Mouse (Mus musculus) kidney, embryonic 14.5 days (tissue): Measurements from ENCODE around the gene Wbp1l. TPM values are rescaled to one million over a fixed set of nuclear protein-coding genes. Genes with fewer than 3 reads are reported as not detected.

Experiments used
- ATAC-seq: fragments of 200-750 bp; cut with Nextera tagmentation; 2 replicates; pipeline ENCODE4 v1.8.0; 2017; ENCODE audit warnings: moderate number of reproducible peaks, mild to moderate bottlenecking, moderate TSS enrichment, moderate library complexity; ENCODE audit not compliant: low FRiP score, low TSS enrichment
- H3K27ac ChIP-seq: fragments of 300-500 bp; sonication (generic); 2 replicates; pipeline ENCODE4 v1.5.1; 2014; ENCODE audit warnings: low read depth, mild to moderate bottlenecking, low read length, moderate library complexity, mixed read lengths
- H3K27me3 ChIP-seq: fragments of 300-500 bp; sonication (generic); 2 replicates; pipeline ENCODE4 v1.6.1; 2014; ENCODE audit warnings: mild to moderate bottlenecking, low read length; ENCODE audit not compliant: control insufficient read depth, insufficient read depth
- H3K36me3 ChIP-seq: fragments of 300-500 bp; sonication (generic); 2 replicates; pipeline ENCODE4 v1.6.1; 2014; ENCODE audit warnings: low read length, mixed read lengths; ENCODE audit not compliant: control insufficient read depth, insufficient read depth
- H3K4me1 ChIP-seq: fragments of 300-500 bp; sonication (generic); 2 replicates; pipeline ENCODE4 v1.6.1; 2014; ENCODE audit warnings: low read length, mixed read lengths; ENCODE audit not compliant: control insufficient read depth, insufficient read depth
- H3K4me2 ChIP-seq: fragments of 300-500 bp; sonication (generic); replicated peaks from 2 replicates; pipeline ENCODE4 v1.6.1; 2014; ENCODE audit warnings: low read depth, mild to moderate bottlenecking, low read length
- H3K4me3 ChIP-seq: fragments of 300-500 bp; sonication (generic); 2 replicates; pipeline ENCODE4 v1.5.1; 2014; ENCODE audit warnings: mild to moderate bottlenecking, low read length
- H3K9ac ChIP-seq: fragments of 300-500 bp; sonication (generic); 2 replicates; pipeline ENCODE4 v1.6.1; 2014; ENCODE audit warnings: low read depth, mild to moderate bottlenecking, low read length, moderate library complexity
- H3K9me3 ChIP-seq: fragments of 300-500 bp; sonication (generic); 2 replicates; pipeline ENCODE4 v1.6.1; 2016; ENCODE audit warnings: low read length; ENCODE audit not compliant: control insufficient read depth
- WGBS: fragments of 180-500 bp; shearing (Covaris S2); extraction: QIAGEN DNeasy Blood & Tissue Kit; methylation state at CpG from one replicate; pipeline ENCODE4 v1.1.7; 2014; 5-methylcytosine and 5-hydroxymethylcytosine counted together
- polyA plus RNA-seq: library from polyadenylated mRNA; unstranded; fragments of >200 nt; fragmentation: Nextera tagmentation; extraction: Ambion mirVana; gene quantifications from 2 replicates; pipeline ENCODE4 v1.2.1, GENCODE M21; 2014

Wbp1l gene
- polyA plus RNA-seq, 1 experiment from 2014 or later: 46.1 TPM

- H3K4me1 ChIP-seq: no peaks in the 10 kb centered on the region
- H3K4me3 ChIP-seq: no peak overlapping the region
- peaks cover 42% of the 10 kb centered on the region for H3K36me3 ChIP-seq
- no peak overlapping the region for H3K4me2 ChIP-seq
- 80% methylated on average over 6 of the region's 6 CpGs for WGBS
- ATAC-seq: no peak
- H3K9ac ChIP-seq: no peak overlapping the region
- no peak overlapping the region for H3K27ac ChIP-seq
- H3K27me3 ChIP-seq: no peaks in the 10 kb centered on the region
- no peaks in the 10 kb centered on the region for H3K9me3 ChIP-seq
These were observed 7.3 kb upstream of the Wbp1l start for GRCm38 (mm10) chr19:46591575-46591974.

GRCm38 (mm10) chr19:46592751-46593439 is 6.0 kb upstream of the Wbp1l start:
- H3K9me3 ChIP-seq: no peaks in the 10 kb centered on the region
- ATAC-seq: no peak
- H3K27me3 ChIP-seq: no peaks in the 10 kb centered on the region
- H3K4me3 ChIP-seq: no peak overlapping the region
- no peak overlapping the region for H3K9ac ChIP-seq
- 86% methylated on average over 9 of the region's 9 CpGs for WGBS
- H3K27ac ChIP-seq: no peak overlapping the region
- no peak overlapping the region for H3K4me2 ChIP-seq
- H3K4me1 ChIP-seq: peaks cover under 1% of the 10 kb centered on the region; the same call in 1 of the 2 replicates
- H3K36me3 ChIP-seq: peaks cover 42% of the 10 kb centered on the region

- Histone ChIP-seq H3K9ac (no peak overlapping the region), H3K4me2 (peak overlapping the region; percentile 30), H3K4me1 (peaks cover 21% of the 10 kb centered on the region), H3K27ac (no peak overlapping the region), H3K36me3 (peaks cover 7% of the 10 kb centered on the region), H3K4me3 (peak overlapping the region; percentile 93; the same call in 1 of the 2 replicates), H3K27me3 (no peaks in the 10 kb centered on the region), H3K9me3 (no peaks in the 10 kb centered on the region)
- ATAC-seq: no peak
- 76% methylated on average over 4 of the region's 4 CpGs for WGBS
These were observed 697 bp upstream of the Wbp1l start for GRCm38 (mm10) chr19:46598187-46598586.

GRCm38 (mm10) chr19:46599375-46600256 is 732 bp downstream of the Wbp1l start:
- 15% methylated on average over 22 of the region's 22 CpGs for WGBS
- ATAC-seq: peak; percentile 21; the same call in 1 of the 2 replicates

GRCm38 (mm10) chr19:46600371-46600770 is 1.5 kb downstream of the Wbp1l start:
- Histone ChIP-seq H3K9ac (peak overlapping the region; percentile 82; the same call in 1 of the 2 replicates), H3K4me2 (peak overlapping the region; percentile 86), H3K36me3 (peaks cover 6% of the 10 kb centered on the region), H3K4me1 (peaks cover 21% of the 10 kb centered on the region), H3K9me3 (no peaks in the 10 kb centered on the region), H3K27ac (no peak overlapping the region), H3K27me3 (no peaks in the 10 kb centered on the region), H3K4me3 (peak overlapping the region; percentile 93; the same call in 1 of the 2 replicates)
- no peak for ATAC-seq
- 71% methylated on average over 4 of the region's 4 CpGs for WGBS

More at GRCm38 (mm10) chr19:46599375-46600256, 732 bp downstream of the Wbp1l start:
- no peaks in the 10 kb centered on the region for H3K27me3 ChIP-seq
- peaks cover 10% of the 10 kb centered on the region for H3K36me3 ChIP-seq
- peaks cover 21% of the 10 kb centered on the region for H3K4me1 ChIP-seq
- H3K9ac ChIP-seq: peak overlapping the region; percentile 82
- H3K4me2 ChIP-seq: peak overlapping the region; percentile 86
- H3K9me3 ChIP-seq: no peaks in the 10 kb centered on the region
- H3K27ac ChIP-seq: peak overlapping the region; percentile 47; the same call in 1 of the 2 replicates
- peak overlapping the region; percentile 93 for H3K4me3 ChIP-seq

- H3K9ac ChIP-seq: no peak overlapping the region
- H3K36me3 ChIP-seq: peaks cover 10% of the 10 kb centered on the region
- 65% methylated on average over 14 of the region's 14 CpGs for WGBS
- H3K4me1 ChIP-seq: peaks cover 21% of the 10 kb centered on the region
- H3K4me2 ChIP-seq: no peak overlapping the region
- ATAC-seq: no peak
- no peaks in the 10 kb centered on the region for H3K27me3 ChIP-seq
- H3K9me3 ChIP-seq: no peaks in the 10 kb centered on the region
- peak overlapping the region; percentile 24; the same call in 1 of the 2 replicates for H3K27ac ChIP-seq
- no peak overlapping the region for H3K4me3 ChIP-seq
These were observed 2.6 kb downstream of the Wbp1l start for GRCm38 (mm10) chr19:46601491-46601890.

GRCm38 (mm10) chr19:46602406-46602805 is 3.5 kb downstream of the Wbp1l start:
- Histone ChIP-seq H3K9me3 (no peaks in the 10 kb centered on the region), H3K4me3 (no peak overlapping the region), H3K4me2 (no peak overlapping the region), H3K36me3 (peaks cover 18% of the 10 kb centered on the region), H3K27ac (no peak overlapping the region), H3K27me3 (no peaks in the 10 kb centered on the region), H3K9ac (no peak overlapping the region), H3K4me1 (peaks cover 25% of the 10 kb centered on the region)
- ATAC-seq: no peak
- 81% methylated on average over 4 of the region's 4 CpGs for WGBS

- H3K36me3 ChIP-seq: peaks cover 33% of the 10 kb centered on the region
These were observed 7.8 kb downstream of the Wbp1l start for GRCm38 (mm10) chr19:46606718-46607117.

More at GRCm38 (mm10) chr19:46606718-46607117, 7.8 kb downstream of the Wbp1l start:
- Histone ChIP-seq H3K27me3 (no peaks in the 10 kb centered on the region), H3K9me3 (no peaks in the 10 kb centered on the region), H3K27ac (no peak overlapping the region), H3K4me3 (no peak overlapping the region), H3K9ac (no peak overlapping the region), H3K4me1 (peaks cover 6% of the 10 kb centered on the region; the same call in 1 of the 2 replicates), H3K4me2 (no peak overlapping the region)
- 83% methylated on average over 13 of the region's 13 CpGs for WGBS
- no peak for ATAC-seq
